Mouse (Mus musculus) pancreas, adult 10 weeks (tissue): ENCODE data around the gene Olfr820. TPM values are rescaled to one million over a fixed set of nuclear protein-coding genes. Genes with fewer than 3 reads are reported as not detected.

Source experiments
- polyA plus RNA-seq: library from polyadenylated mRNA; stranded (reverse); fragments of 350-450 nt; fragmentation: Illumina TruSeq; extraction: RNeasy Lipid Tissue Mini Kit (QIAGEN cat#74804); gene quantifications from one replicate; pipeline ENCODE4 v1.2.3, GENCODE M21; 2015; ENCODE audit warnings: low read depth, low replicate concordance; ENCODE audit not compliant: insufficient read depth

Gene Olfr820
- polyA plus RNA-seq = not detected

DNA sequence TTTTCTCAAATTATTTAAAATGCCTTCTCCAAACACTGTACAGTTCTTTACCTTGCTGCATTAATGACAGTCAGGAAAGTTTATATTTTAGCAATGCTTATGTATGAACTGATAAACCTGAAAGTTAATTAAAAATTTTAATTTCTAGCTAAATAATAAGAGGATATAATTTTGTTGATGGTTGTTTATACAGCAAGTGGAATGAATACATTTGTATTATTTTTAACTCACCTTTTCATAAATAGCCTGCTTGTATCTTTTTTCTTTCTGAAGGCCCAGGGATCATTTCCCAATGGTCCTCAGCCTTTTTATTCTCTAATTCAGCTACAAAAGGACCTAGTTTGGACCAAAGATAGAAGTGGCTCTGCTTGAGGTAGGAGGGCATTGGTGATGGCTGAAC lies at the start of gene Olfr820:
Olfr820 (plus strand) TSS at position 301 of the 400 bp plus-strand sequence.

DNA sequence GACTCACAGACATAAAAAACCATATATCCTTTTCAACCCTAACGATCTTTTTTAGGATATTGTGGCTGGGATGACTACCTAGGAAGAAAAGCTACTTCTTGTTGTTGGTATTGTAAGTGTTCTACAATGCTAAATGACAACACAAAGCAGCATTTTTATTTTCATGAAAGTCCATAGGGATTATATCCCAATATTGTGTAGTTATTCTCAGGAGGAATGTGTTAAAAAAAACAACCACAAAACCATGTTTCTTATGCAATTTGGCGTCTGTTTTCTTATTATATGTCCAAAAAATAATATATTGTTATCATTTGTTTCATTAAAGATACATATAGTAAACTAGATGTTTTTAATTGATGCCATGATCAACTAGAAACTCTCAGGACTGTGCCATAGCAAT lies 45.3 kb upstream of the Olfr820 start, which contains the start of gene Olfr819:
Olfr819 (minus strand) TSS at position 101 of the 400 bp plus-strand sequence.

DNA sequence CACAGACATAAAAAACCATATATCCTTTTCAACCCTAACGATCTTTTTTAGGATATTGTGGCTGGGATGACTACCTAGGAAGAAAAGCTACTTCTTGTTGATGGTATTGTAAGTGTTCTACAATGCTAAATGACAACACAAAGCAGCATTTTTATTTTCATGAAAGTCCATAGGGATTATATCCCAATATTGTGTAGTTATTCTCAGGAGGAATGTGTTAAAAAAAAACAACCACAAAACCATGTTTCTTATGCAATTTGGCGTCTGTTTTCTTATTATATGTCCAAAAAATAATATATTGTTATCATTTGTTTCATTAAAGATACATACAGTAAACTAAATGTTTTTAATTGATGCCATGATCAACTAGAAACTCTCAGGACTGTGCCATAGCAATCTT lies 36.4 kb upstream of the Olfr820 start, which contains the start of gene Olfr247:
Olfr247 (minus strand) TSS at position 101 of the 400 bp plus-strand sequence.

DNA sequence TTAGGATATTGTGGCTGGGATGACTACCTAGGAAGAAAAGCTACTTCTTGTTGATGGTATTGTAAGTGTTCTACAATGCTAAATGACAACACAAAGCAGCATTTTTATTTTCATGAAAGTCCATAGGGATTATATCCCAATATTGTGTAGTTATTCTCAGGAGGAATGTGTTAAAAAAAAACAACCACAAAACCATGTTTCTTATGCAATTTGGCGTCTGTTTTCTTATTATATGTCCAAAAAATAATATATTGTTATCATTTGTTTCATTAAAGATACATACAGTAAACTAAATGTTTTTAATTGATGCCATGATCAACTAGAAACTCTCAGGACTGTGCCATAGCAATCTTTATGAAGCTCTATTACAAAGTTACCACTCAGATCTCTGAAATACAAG lies 27.5 kb upstream of the Olfr820 start, which contains the start of gene Gm10310:
Gm10310 (minus strand) TSS at position 101 of the 400 bp plus-strand sequence.

DNA sequence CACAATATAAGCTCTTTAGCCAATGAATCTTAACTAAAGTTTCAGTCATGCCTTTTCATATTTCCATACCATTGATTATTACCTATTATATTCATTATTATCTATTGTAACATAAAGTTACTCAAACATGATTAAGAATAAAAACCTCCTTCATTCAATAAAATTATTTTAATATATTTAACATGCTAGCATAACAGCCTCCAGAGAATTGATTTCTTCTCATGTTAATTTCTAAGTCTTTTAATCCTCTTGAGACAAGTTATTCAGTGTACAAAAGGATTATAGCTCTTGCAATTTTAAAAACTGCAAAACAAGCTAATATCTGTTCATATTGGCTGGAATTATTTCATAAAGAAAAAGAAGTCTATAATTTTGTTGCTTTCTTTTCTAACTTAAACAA lies 17.6 kb downstream of the Olfr820 start, which contains the start of gene Olfr821:
Olfr821 (plus strand) TSS at position 301 of the 400 bp plus-strand sequence.

Other genes starting within 250 kb of the Olfr820 start
- gene Olfr808, start 247.1 kb upstream of the Olfr820 start, polyA plus RNA-seq = not detected
- not detected for gene Olfr809, start 238.0 kb upstream of the Olfr820 start, polyA plus RNA-seq
- gene Olfr810, start 217.7 kb upstream of the Olfr820 start, polyA plus RNA-seq = not detected
- gene Olfr811, start 208.2 kb upstream of the Olfr820 start, polyA plus RNA-seq = not detected
- not detected for gene Olfr812, start 166.5 kb upstream of the Olfr820 start, polyA plus RNA-seq
- not detected for gene Olfr813, start 157.3 kb upstream of the Olfr820 start, polyA plus RNA-seq
- gene Olfr814, start 132.8 kb upstream of the Olfr820 start, polyA plus RNA-seq = not detected
- gene Olfr815, start 106.8 kb upstream of the Olfr820 start, polyA plus RNA-seq = not detected
- not detected for gene Olfr816, start 97.0 kb upstream of the Olfr820 start, polyA plus RNA-seq
- gene Olfr818, start 63.5 kb upstream of the Olfr820 start, polyA plus RNA-seq = not detected
- gene Olfr819, start 45.4 kb upstream of the Olfr820 start, polyA plus RNA-seq = not detected
- not detected for gene Olfr247, start 36.5 kb upstream of the Olfr820 start, polyA plus RNA-seq
- gene Gm10310, start 27.6 kb upstream of the Olfr820 start, polyA plus RNA-seq = not detected
- gene Olfr821, start 17.7 kb downstream of the Olfr820 start, polyA plus RNA-seq = not detected
- gene Olfr822, start 58.6 kb downstream of the Olfr820 start, polyA plus RNA-seq = not detected
- gene Olfr823, start 102.8 kb downstream of the Olfr820 start, polyA plus RNA-seq = not detected
- not detected for gene Olfr824, start 117.4 kb downstream of the Olfr820 start, polyA plus RNA-seq
- gene Olfr825, start 154.1 kb downstream of the Olfr820 start, polyA plus RNA-seq = not detected
- gene Olfr826, start 171.6 kb downstream of the Olfr820 start, polyA plus RNA-seq = not detected
- not detected for gene Olfr827, start 201.8 kb downstream of the Olfr820 start, polyA plus RNA-seq